20 mouse cellular contexts compared by ENCODE assay signal in the genomic region with DNA sequence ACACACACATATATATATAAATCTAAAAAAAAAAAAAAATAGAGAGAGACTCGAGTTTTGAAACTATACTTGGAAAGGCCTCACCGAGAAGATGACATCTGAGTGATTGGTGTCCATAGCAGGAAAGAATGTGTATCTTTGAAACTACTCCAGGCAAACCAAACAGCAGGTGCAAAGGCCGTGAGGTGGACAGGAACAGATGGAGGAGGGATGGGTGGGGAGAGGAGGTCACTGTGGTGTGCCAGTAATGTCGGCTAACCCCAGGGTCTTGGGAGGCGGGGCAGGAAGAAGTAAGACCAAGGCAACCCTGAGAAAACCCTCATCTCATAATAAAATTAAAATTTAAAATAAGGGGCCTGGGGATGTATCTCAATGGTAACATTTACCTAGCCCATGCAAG. TPM values are rescaled to one million over a fixed set of nuclear protein-coding genes. Genes with fewer than 3 reads are reported as not detected.
DNase-seq lines count a peak whose midpoint lies in the region; ATAC-seq and TF ChIP-seq lines count a peak whose summit lies in the region.
"Had no signal": no experiment of that assay in that cellular context is flagged by ENCODE, and none has a peak within 500 bp of the region (broad histone marks: within the 10 kb centered on the region; RNA-seq: fewer than 3 reads in every experiment).

No protein-coding gene starts in this region.

- no peak for TF ChIP-seq CTCF in intestine, postnatal 0 days (IDR thresholded peaks at IDR 0.05; ENCODE audit: low read depth)
- no peak for TF ChIP-seq CTCF in ES-Bruce4 (IDR thresholded peaks at IDR 0.05; ENCODE audit: low read depth, low read length)

- H3K27ac ChIP-seq in intestine, postnatal 0 days (ENCODE audit: low read depth, low read length), result no peak overlapping the region
- no peak overlapping the region for H3K27ac ChIP-seq in intestine, embryonic 15.5 days
- no peak overlapping the region for H3K27ac ChIP-seq in midbrain, embryonic 12.5 days (replicated peaks)
- H3K27ac ChIP-seq in midbrain, embryonic 11.5 days (ENCODE audit: low read depth, low read length), result no peak overlapping the region
- peak overlapping the region; percentile 99 for H3K27ac ChIP-seq in ES-Bruce4 (ENCODE audit: insufficient read depth, low read length)
- H3K27ac ChIP-seq: embryonic facial prominence, embryonic 13.5 days; hindbrain, embryonic 12.5 days; kidney, embryonic 15.5 days; liver, embryonic 13.5 days; midbrain, embryonic 15.5 days had no signal

- no peak for ATAC-seq in intestine, postnatal 0 days
- no peak for ATAC-seq in intestine, embryonic 15.5 days
- no peak for ATAC-seq in midbrain, embryonic 12.5 days (ENCODE audit: low FRiP score, low read depth)
- no peak for ATAC-seq in midbrain, embryonic 11.5 days (ENCODE audit: low FRiP score)
- ATAC-seq: forebrain, embryonic 16.5 days; intestine, embryonic 16.5 days; midbrain, embryonic 15.5 days had no signal

- H3K4me2 ChIP-seq in intestine, postnatal 0 days (replicated peaks; ENCODE audit: low read depth), result 0 out of 2 replicates have a peak overlapping the region, but pooled peaks have one; percentile 21
- no peak overlapping the region for H3K4me2 ChIP-seq in intestine, embryonic 15.5 days (replicated peaks)
- 0 out of 2 replicates have a peak overlapping the region, but pooled peaks have one; percentile 65 for H3K4me2 ChIP-seq in midbrain, embryonic 12.5 days (replicated peaks)
- no peak overlapping the region for H3K4me2 ChIP-seq in midbrain, embryonic 11.5 days

- H3K4me1 ChIP-seq in intestine, postnatal 0 days (replicated peaks; ENCODE audit: control insufficient read depth, insufficient read depth, low read length), result 0 out of 2 replicates have a peak, but pooled peaks cover 5% of the 10 kb centered on the region
- H3K4me1 ChIP-seq in intestine, embryonic 15.5 days (replicated peaks), result peaks cover 11% of the 10 kb centered on the region; the same call in 1 of the 2 replicates
- H3K4me1 ChIP-seq in midbrain, embryonic 12.5 days, result peaks cover 24% of the 10 kb centered on the region
- peaks cover 7% of the 10 kb centered on the region for H3K4me1 ChIP-seq in midbrain, embryonic 11.5 days (ENCODE audit: control insufficient read depth, insufficient read depth, low read length)
- H3K4me1 ChIP-seq in ES-Bruce4 (ENCODE audit: control insufficient read depth, insufficient read depth, low read length), result peaks cover 4% of the 10 kb centered on the region

- H3K9ac ChIP-seq in intestine, postnatal 0 days (ENCODE audit: low read depth, low read length), result no peak overlapping the region
- H3K9ac ChIP-seq in intestine, embryonic 15.5 days, result no peak overlapping the region
- H3K9ac ChIP-seq in midbrain, embryonic 12.5 days (replicated peaks), result no peak overlapping the region
- H3K9ac ChIP-seq in midbrain, embryonic 11.5 days (ENCODE audit: low read length), result no peak overlapping the region
- peak overlapping the region; percentile 99 for H3K9ac ChIP-seq in ES-Bruce4 (ENCODE audit: low read depth, poor library complexity, severe bottlenecking)
- H3K9ac ChIP-seq: midbrain, embryonic 15.5 days had no signal

- WGBS in intestine, postnatal 0 days, result 68% methylated on average over 5 of the region's 5 CpGs
- WGBS in intestine, embryonic 15.5 days, result 73% methylated on average over 5 of the region's 5 CpGs
- 67% methylated on average over 5 of the region's 5 CpGs for WGBS in midbrain, embryonic 12.5 days
- 72% methylated on average over 5 of the region's 5 CpGs for WGBS in midbrain, embryonic 11.5 days

- no peak overlapping the region for H3K4me3 ChIP-seq in intestine, postnatal 0 days (ENCODE audit: low read depth, low read length)
- no peak overlapping the region for H3K4me3 ChIP-seq in intestine, embryonic 15.5 days (replicated peaks)
- no peak overlapping the region for H3K4me3 ChIP-seq in midbrain, embryonic 12.5 days
- H3K4me3 ChIP-seq in midbrain, embryonic 11.5 days (ENCODE audit: low read depth, low read length), result no peak overlapping the region
- peak overlapping the region; percentile 79 for H3K4me3 ChIP-seq in ES-Bruce4 (ENCODE audit: low read depth, low read length)

- DNase-seq in cerebellum, postnatal 10 days, result peak; percentile 31 to 56
- no peak for DNase-seq in cerebellum, adult 8-10 months
- DNase-seq in midbrain, embryonic 11.5 days (ENCODE audit: low spot score, missing footprints), result no peak
- no peak for DNase-seq in layer of hippocampus, adult 9-10 months (ENCODE audit: low spot score)
- DNase-seq: adrenal gland, adult 8-10 months; kidney, postnatal 4 days; liver, embryonic 13.5 days; lung, postnatal 36 days; right cerebral cortex, postnatal 4 days; thymus, postnatal 25 days had no signal

- H3K27me3 ChIP-seq in intestine, postnatal 0 days (replicated peaks; ENCODE audit: control insufficient read depth, insufficient read depth, low read length), result no peaks in the 10 kb centered on the region
- H3K27me3 ChIP-seq in intestine, embryonic 15.5 days (replicated peaks), result no peaks in the 10 kb centered on the region
- H3K27me3 ChIP-seq in midbrain, embryonic 12.5 days, result peaks cover 43% of the 10 kb centered on the region
- peaks cover 19% of the 10 kb centered on the region; the same call in 1 of the 2 replicates for H3K27me3 ChIP-seq in midbrain, embryonic 11.5 days (ENCODE audit: control insufficient read depth, insufficient read depth, low read length)
- no peaks in the 10 kb centered on the region for H3K27me3 ChIP-seq in ES-Bruce4 (ENCODE audit: control insufficient read depth, insufficient read depth, low read length, poor library complexity, severe bottlenecking)

- TF ChIP-seq EP300 in ES-Bruce4 (IDR thresholded peaks at IDR 0.05; ENCODE audit: insufficient read depth, low read depth, low read length), result peak; percentile 88

- TF ChIP-seq POLR2A in ES-Bruce4 (IDR thresholded peaks at IDR 0.05; ENCODE audit: insufficient read depth, low read length), result no peak

- H3K36me3 ChIP-seq in intestine, postnatal 0 days (ENCODE audit: control insufficient read depth, insufficient read depth), result no peaks in the 10 kb centered on the region
- no peaks in the 10 kb centered on the region for H3K36me3 ChIP-seq in intestine, embryonic 15.5 days
- H3K36me3 ChIP-seq in midbrain, embryonic 12.5 days, result no peaks in the 10 kb centered on the region
- H3K36me3 ChIP-seq in midbrain, embryonic 11.5 days (ENCODE audit: control insufficient read depth, insufficient read depth, low read length), result no peaks in the 10 kb centered on the region
- no peaks in the 10 kb centered on the region for H3K36me3 ChIP-seq in ES-Bruce4 (ENCODE audit: control insufficient read depth, insufficient read depth, low read length, poor library complexity, severe bottlenecking)
- H3K36me3 ChIP-seq: embryonic facial prominence, embryonic 13.5 days; hindbrain, embryonic 12.5 days; kidney, embryonic 15.5 days; liver, embryonic 13.5 days; midbrain, embryonic 15.5 days had no signal

- H3K9me3 ChIP-seq in intestine, postnatal 0 days (ENCODE audit: control insufficient read depth), result no peaks in the 10 kb centered on the region
- no peaks in the 10 kb centered on the region for H3K9me3 ChIP-seq in intestine, embryonic 15.5 days
- no peaks in the 10 kb centered on the region for H3K9me3 ChIP-seq in midbrain, embryonic 12.5 days
- no peaks in the 10 kb centered on the region; the same call in 1 of the 2 replicates for H3K9me3 ChIP-seq in midbrain, embryonic 11.5 days (ENCODE audit: control insufficient read depth, low read length)
- H3K9me3 ChIP-seq in ES-Bruce4 (replicated peaks; ENCODE audit: control insufficient read depth, insufficient read depth, low read length, poor library complexity, severe bottlenecking), result no peaks in the 10 kb centered on the region
- H3K9me3 ChIP-seq: embryonic facial prominence, embryonic 13.5 days; hindbrain, embryonic 12.5 days; kidney, embryonic 15.5 days; liver, embryonic 13.5 days; midbrain, embryonic 15.5 days had no signal

RNA-seq across cellular contexts. Expression of a gene that starts 2.1 kb away (rescaled TPM):
- polyA plus RNA-seq in intestine, postnatal 0 days (2015; fragmentation: Nextera tagmentation; extraction: Ambion mirVana), result 6.8 and 7.1 TPM in 2 replicates
- 15.1 and 15.4 TPM in 2 replicates for polyA plus RNA-seq in intestine, embryonic 15.5 days (2015; fragmentation: Nextera tagmentation; extraction: Ambion mirVana)
- polyA plus RNA-seq in midbrain, embryonic 12.5 days (2016; fragmentation: Nextera tagmentation; extraction: Ambion mirVana), result 12.1 and 12.2 TPM in 2 replicates
- 6.7 and 8.3 TPM in 2 replicates for polyA plus RNA-seq in midbrain, embryonic 11.5 days (2014; fragmentation: Nextera tagmentation; extraction: Ambion mirVana)
- 20.7 and 21.1 TPM in 2 replicates for polyA plus RNA-seq in ES-Bruce4 (2011; ENCODE audit: insufficient read depth, insufficient read length, low read depth, missing spikeins)

RNA-seq across cellular contexts. Expression of a gene that starts 40.3 kb away (rescaled TPM):
- polyA plus RNA-seq in intestine, postnatal 0 days (2015; fragmentation: Nextera tagmentation; extraction: Ambion mirVana), result 92.9 and 94.5 TPM in 2 replicates
- 58.0 and 62.6 TPM in 2 replicates for polyA plus RNA-seq in intestine, embryonic 15.5 days (2015; fragmentation: Nextera tagmentation; extraction: Ambion mirVana)
- polyA plus RNA-seq in midbrain, embryonic 12.5 days (2016; fragmentation: Nextera tagmentation; extraction: Ambion mirVana), result 36.4 TPM in 2 replicates
- 42.7 and 45.0 TPM in 2 replicates for polyA plus RNA-seq in midbrain, embryonic 11.5 days (2014; fragmentation: Nextera tagmentation; extraction: Ambion mirVana)
- 138 and 146 TPM in 2 replicates for polyA plus RNA-seq in ES-Bruce4 (2011; ENCODE audit: insufficient read depth, insufficient read length, low read depth, missing spikeins)

RNA-seq across cellular contexts. Expression of a gene that starts 40.7 kb away (rescaled TPM):
- polyA plus RNA-seq in intestine, postnatal 0 days (2015; fragmentation: Nextera tagmentation; extraction: Ambion mirVana), result 159 and 175 TPM in 2 replicates
- 310 and 386 TPM in 2 replicates for polyA plus RNA-seq in intestine, embryonic 15.5 days (2015; fragmentation: Nextera tagmentation; extraction: Ambion mirVana)
- polyA plus RNA-seq in midbrain, embryonic 12.5 days (2016; fragmentation: Nextera tagmentation; extraction: Ambion mirVana), result 497 and 529 TPM in 2 replicates
- 561 and 604 TPM in 2 replicates for polyA plus RNA-seq in midbrain, embryonic 11.5 days (2014; fragmentation: Nextera tagmentation; extraction: Ambion mirVana)
- polyA plus RNA-seq in ES-Bruce4 (2011; ENCODE audit: insufficient read depth, insufficient read length, low read depth, missing spikeins), result 375 and 419 TPM in 2 replicates

Comparison
In these comparisons a context has a peak if more than half of its experiments do, and no peak if none do; other contexts are left out.
1. DNase-seq: peak in cerebellum, postnatal 10 days (2 of 2); none in cerebellum, adult 8-10 months (single experiment), midbrain, embryonic 11.5 days (single experiment) and layer of hippocampus, adult 9-10 months (single experiment).
2. H3K4me2 ChIP-seq: peak in intestine, postnatal 0 days (single experiment) and midbrain, embryonic 12.5 days (single experiment); none in intestine, embryonic 15.5 days (single experiment) and midbrain, embryonic 11.5 days (single experiment).